Mouse (Mus musculus) cerebral cortex, adult 2 months (tissue): ENCODE measurements around the gene Dclre1b.

Experiments
- WGBS: fragments of 180-500 bp; shearing (Covaris S2); methylation state at CpG from one replicate; pipeline ENCODE4 v1.1.7; 2018; 5-methylcytosine and 5-hydroxymethylcytosine counted together

Dclre1b gene

DNA sequence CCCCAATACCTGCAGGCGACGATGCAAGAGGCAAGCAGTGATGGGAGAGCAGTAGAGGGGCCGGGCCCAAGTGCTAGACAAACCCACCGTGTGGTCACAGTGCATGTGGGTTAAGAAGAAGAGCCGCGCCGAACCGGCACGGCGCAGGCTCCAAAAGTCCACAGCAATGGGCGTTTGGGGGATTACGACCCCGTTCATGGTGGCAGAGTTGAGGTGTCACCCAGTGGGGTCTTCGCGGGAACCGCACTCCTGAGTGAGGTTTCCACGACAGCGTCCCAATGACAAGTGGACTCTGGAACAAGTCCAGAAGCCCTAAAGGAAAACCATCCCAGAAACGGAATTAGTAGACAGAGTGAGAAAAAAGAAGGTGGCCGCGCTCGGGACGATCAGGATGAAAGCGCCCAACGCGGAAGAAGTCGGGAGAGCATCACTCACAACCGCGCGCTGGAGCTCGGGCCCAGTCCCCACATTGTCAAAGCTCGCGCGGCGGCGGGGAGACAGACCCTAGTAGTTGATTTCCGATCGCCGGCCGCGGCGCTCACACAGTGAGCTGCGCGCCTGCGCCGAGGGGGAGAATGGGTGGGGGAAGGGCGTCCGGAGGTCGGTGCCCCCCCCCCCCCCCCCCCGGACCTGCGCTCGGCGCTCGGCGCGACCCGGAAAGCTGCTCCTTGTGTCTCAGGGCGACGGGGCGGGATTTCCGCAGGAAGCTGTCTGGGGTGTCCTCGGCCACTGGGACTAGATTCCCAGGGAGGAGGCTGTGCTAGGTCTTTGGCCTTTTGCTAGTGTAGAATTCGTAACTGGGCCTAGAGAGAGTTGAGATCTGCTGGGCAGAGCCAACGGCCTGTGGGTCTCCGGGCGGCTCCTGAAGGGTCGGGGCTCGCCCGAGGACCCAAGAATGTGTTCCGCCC is at the start of gene Dclre1b, which contains the start of the genes Ap4b1 and Gm43064:
Dclre1b (minus strand) TSS at position 554 of the 908 bp plus-strand sequence.
Ap4b1 (plus strand) TSS at position 630 of the 908 bp plus-strand sequence.
Gm43064 (plus strand) TSS at position 683 of the 908 bp plus-strand sequence.
- under 1% methylated on average over 70 of the region's 70 CpGs for WGBS

DNA sequence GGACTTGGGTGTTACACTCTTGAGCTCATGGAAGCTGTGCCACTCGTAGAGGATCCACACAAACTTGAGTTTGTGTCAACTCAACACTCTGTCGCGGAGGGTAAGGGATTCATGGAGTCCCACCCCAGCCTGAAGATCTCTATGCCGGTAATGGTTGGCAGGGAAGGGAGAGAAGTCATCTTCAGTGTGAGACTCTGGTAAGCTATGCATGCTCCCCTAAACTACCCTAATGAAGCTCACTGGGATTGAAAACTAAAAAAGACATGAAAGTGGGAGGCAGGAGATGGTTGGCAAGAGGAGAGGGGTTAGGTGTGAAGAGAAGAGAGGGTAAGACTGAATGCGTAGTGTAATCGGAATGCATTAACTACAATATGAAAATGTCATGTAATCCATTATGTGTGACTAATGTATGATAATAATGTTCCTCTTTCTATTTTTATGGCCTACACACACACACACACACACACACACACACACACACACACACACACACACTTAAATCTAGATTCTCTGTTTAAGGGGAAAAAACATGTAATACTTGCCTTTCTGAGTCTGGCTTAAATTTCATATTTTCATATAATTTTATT is 48.8 kb upstream of the Dclre1b start:
- WGBS = 82% methylated on average over 6 of the region's 6 CpGs

DNA sequence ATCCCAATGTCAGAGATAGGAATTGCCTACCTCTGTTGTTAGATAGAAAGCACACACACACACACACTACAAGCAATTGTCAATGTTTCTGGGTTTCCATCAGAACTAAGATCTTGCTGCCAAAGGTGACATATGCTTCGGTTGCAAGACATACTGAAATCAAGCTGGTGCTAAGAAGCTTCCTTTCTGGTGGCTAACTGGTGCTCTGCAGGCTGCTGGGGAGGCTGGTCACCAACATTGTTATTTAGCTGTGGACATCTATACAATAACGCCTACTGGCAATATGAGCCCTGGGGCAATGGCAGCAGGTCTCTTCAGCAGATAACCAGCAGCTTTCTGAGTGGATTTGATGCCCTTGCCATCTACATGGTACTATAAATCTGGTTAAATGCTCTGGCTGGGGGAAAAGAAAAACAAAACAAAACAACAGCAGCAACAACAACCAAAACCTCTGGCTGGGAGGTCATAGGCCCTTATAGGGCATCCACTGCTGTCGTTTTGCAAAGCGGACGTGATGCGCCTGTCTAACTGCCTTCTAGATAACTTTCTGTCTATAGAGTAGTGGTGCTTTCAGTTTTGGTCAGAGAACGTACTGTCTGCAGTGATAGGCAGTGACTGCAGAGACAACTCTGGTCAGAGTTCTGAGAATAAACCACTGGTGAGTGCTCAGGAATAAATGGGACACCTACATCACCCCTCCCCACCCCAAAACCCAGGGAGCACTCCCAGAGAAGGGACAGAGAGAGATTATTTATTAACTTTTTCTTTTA is 48.0 kb upstream of the Dclre1b start:
- WGBS = 95% methylated on average over 7 of the region's 7 CpGs

DNA sequence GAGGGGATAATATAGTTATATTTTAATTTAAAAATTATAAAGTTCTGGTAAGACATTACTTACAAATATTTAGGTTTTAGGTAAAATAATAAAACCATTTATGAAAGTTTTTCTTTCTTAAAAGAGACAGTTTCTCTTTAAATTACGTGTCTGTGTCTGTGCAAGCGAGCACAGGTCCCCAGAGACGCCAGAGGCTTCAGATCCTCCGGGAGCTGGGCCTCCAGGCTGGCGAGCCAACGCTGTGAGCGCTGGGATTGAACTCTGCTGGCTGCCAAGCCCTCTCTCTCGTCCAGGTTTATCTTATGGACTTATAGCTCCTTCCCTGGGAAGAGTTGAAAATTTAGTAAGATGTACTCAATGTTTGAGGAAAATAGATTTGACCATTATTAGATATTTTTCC is 44.6 kb upstream of the Dclre1b start:
- 84% methylated on average over 8 of the region's 8 CpGs for WGBS

DNA sequence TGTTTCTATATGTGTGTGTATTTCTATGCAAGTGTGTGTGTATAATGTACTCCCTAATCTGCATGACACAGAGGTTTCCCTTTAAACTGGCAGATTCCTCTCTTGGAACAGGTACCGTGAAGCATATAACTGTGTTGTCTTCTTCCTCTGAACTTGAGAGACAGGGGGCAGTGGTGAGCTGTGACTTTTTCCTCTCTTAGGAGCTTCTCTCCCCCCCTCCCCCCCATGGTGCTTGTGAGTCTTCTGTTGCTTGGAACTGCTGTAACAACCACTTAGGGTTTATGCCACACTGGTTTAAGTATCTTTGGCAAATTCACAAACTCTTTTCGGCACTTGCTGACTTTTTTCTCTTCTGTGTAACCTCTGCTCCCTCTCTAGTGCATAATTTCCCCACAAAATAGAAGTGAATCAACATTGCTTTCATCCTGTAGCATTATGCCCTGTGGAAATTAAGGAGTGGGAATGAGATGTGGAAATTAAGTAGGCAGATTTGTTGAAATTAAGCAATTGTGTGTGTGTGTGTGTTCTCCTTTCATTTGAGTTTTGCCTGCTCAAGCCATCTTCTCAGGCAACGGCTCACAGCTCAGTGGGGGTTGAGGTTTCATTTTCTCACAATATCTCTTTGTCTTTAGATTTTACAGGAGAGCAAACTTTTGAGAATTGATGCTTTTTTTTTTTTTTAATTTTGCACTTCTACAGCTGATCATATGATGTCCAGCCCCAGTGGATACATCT is 43.5 kb upstream of the Dclre1b start:
- 59% methylated on average over 3 of the region's 3 CpGs for WGBS

DNA sequence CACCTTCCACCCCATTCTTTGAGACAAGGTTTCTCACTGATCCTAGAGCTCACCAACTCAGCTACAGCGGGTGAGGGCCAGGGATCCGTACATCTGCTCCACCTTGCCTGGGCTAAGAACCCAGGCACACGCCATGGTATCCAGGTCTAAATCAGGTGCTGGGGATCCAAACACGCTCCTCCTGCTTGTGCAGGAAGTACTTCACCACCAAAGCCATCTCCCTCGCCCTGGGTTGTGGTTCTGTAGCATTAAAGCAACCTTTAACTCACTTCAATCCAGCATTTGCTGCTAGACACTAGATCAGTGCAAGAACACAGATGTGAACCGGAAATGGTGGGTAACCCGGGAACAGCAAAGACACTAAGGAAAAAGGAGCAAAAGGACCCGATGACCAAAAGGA is 42.6 kb upstream of the Dclre1b start:
- WGBS = 89% methylated on average over 8 of the region's 8 CpGs

DNA sequence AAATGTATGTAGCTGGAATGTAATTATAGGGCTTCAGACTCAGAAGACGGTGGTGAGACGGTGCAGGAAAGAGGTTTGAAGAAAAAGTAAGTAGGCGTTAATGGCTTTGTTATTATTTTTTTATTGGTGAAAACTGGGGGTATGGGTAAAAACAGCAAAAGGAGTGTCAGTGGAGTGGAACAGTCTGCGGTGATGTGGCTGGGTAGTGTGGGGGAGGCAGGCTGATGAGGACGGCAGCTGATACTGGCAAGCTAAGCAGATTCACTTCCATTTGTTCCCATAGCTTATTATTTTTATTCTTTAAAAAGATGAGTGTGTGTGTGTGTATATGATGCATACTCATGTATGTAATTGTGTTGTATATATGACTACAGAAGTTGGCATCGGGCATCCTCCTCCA is 42.2 kb upstream of the Dclre1b start:
- 74% methylated on average over 6 of the region's 6 CpGs for WGBS

DNA sequence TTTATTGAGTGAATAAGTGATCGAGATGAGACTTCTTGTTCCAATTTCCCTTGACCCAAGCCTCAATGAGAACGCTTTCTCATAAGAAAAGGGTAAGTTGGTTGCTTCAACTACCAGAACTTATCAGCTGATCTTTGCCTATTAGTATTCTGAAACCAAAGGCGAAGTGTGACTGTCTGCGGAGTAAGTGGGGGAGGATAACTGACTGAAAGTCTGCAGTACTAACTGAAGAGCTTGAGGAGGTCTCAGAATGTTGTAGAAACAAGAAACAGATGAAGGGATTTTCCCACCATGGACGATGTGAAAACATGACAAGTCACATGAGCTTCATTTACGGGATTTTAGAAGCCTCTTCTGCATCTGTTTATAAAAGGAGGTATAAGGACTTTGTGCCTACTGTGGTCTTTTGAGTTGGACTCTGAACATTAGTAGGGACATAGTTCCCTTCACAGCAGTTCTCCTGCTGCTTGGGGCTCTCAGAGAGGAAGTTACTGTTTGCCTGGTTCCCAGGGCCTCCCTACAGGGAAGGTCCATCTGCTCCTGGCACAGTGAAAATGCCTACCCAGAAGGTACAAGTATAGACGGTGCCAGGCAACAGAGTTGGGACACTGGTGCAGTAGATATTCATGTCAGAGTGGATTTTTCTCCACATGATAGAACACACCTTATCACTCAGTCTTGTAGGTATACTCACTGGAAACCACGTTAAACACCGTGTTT is 41.6 kb upstream of the Dclre1b start:
- WGBS = 72% methylated on average over 9 of the region's 9 CpGs

DNA sequence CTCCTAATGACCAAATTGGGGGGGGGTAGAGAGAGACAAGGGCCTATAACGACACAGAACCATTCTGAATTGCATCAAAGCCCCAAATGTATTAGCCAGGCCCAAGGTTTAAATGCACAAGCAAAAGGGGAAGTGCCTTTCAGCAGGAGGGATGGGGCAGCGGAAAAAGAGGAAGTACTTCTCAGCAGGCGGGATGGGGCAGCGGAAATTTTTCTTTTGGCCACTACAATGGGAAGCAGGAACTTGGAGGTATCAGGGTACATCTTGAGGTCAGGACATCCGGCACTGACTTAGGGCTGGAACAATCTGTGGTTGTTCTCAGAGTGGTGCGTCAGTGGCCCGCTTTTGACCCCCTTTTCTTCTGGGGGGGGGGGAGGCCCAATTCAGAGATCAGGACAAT is 31.7 kb upstream of the Dclre1b start:
- WGBS = 83% methylated on average over 7 of the region's 7 CpGs

DNA sequence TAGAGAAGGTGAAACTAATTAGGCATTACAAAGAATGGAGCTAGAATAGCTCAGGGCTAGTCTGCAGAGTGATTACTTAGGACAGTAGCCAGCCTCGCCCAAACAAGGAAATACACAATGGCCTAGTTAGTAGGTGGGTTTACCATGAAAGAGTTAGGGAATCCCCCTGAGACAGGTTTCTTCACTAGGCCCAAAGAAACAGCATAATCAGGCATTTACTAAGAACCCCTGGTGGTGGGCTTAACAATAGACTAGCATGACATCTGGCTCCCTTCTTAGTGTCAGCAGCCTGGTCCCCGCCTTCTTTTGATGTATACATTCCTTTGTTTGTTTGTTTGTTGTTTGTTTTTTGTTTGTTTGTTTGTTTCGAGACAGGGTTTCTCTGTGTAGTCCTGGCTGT is 31.0 kb upstream of the Dclre1b start:
- WGBS = 87% methylated on average over 3 of the region's 3 CpGs

DNA sequence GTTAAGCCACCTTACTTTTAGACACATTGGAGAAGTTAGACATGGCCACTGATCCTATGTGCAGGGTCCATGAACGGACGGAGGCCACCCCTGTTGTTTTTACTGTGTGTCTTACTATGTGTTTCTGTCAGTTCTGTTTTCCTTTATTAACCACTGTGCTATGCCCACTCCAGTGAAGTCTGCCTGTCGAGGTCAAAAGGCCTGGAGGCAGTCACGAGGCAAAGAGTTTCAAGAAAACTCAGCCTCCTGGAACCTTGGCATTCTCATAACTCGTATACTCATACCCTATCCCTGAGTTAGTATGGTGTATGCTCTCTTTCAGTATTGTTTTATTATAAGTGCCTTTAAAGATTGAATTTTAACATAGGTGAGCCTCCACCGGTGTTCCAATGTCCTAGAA is 30.5 kb upstream of the Dclre1b start:
- WGBS = 92% methylated on average over 6 of the region's 6 CpGs

DNA sequence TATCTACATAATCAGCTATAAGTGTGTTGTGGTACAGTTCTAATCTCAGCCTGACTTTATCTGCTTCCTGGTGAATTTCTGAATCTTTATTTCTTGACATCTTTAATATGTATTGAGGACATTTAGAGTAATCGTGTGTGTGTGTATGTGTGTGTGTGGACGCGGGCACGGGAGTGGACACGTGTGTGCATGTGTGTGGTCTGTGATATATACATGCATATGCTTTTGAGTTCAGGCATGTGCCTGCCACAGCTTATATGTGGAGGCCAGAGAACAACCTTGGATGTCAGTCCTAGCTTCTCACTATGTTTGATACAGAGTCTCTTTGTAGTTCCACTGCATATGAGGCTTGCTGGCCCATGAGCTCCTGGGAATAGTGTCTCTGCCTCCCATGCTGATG is 27.2 kb upstream of the Dclre1b start:
- WGBS = 97% methylated on average over 5 of the region's 5 CpGs

DNA sequence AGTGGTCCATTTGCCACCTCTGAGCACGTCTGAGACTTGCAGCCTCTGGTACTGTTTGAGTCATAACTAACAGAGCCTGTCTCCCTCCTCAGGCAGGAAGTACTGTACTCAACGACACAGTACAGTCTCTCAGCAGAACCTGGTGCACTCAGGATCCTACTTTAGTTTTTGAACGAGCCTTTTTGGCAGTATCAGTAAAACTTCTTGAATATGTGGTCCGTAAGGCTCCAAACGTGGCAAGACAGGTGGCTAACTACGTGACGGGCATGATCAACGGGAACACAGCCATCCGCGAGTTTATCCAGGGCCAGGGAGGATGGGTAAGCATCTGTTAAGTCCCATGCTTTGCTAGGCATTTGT is 26.7 kb upstream of the Dclre1b start:
- WGBS = 67% methylated on average over 10 of the region's 10 CpGs

DNA sequence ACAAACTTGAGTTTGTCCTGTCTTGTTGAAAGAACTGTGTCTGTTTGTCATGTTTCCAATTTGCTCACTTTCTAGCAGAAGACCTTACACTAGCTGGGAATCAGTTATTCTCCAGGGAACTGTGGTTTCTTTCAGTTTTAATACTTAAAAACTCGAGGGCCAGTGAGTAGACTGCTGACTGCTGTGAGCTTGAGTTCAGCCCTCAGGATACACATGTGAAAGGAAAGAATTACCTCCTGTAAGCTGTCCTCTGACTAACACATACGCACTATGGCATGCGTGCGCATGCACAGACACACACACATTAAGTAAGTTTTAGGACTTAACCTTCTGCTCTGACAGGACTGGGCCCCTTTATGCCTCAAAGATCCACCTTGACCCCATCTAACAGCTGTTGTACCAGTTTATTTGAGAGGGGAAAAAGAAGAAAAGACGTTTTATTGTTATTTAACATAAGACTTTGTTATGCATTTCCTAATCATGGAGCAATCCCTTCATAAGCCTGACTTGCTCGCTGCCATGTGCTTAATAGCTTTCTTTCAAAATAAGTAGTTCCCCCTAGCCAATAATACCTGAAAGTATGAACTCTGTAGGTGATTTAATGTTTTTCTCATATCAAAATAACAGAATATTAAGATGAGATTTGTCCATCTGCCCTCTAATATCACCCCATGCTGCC is 26.2 kb upstream of the Dclre1b start:
- 81% methylated on average over 6 of the region's 6 CpGs for WGBS

DNA sequence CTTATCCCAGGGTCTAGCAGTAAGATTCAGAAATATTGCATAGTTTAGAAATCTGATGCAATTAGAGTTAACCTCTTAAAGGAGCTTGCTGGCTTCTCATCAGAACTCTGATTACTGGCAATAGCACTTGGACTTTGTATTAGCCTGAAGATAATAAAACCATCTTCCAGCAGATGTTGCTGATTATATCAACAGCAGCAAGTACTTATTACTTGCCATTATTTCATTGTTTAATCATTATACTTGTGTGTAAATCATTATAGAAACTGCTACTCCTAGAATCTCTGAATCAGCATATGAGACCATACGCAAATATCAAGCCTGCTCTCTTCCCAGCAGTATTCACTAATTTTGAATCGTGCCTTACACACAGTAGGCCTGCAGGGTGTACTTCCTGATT is 24.8 kb upstream of the Dclre1b start:
- WGBS = 88% methylated on average over 2 of the region's 2 CpGs

DNA sequence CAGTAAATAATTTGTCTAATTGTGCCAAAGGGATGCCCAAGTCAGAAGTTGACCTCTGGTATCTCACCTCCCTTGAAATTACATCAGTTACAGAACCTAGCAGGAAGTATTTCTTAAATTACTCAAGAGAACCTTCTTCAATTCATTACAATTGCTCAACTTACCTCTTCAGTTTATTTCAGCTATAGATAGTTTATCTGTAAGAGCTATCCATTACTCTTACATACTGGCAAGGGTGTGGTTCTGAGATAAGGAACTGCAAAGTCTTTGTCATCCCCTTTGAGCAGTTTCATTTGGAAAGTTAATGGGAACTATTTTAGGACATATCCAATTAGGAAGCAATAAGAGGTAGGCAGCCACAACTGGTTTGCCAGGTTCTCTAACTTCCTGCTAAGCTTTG is 23.2 kb upstream of the Dclre1b start, which contains the start of gene Bcl2l15:
Bcl2l15 (plus strand) TSS at position 176 of the 400 bp plus-strand sequence.

DNA sequence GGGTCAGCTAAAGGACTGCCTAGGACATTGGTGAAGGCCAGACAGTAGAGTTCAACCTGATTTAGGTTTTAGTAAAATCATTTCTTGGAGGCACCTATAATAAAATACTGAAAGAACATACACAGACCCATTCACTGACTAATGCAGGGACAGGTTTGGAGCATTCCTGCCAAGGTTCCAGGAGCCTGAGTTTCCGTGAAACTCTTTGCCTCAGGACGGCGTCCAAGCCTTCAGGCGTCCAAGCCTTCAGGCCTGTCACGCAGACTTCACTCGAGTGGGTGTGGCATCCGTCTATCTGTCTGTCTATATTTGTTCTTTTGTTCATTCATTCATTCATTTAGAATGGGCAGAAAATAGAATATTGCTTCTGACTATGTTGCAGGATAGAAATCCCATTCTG is 21.9 kb upstream of the Dclre1b start:
- 77% methylated on average over 7 of the region's 7 CpGs for WGBS

DNA sequence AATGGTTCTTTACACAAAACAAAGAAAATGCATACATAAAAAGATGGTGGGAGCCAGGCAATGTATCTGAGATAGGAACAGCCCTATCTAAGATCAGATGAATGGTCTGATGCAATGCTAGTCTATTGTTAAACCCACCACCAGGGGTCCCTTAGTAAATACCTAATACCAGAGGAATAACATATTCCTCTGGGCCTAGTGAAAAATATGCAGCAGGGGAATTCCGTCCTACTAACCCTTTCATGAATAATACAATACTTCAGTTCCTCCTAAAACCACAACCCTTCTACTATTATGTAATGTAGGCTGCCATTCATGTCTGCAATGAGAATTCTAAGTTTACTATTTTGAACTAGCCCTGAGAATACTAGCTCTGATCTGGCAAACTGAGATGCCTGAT is 21.4 kb upstream of the Dclre1b start:
- 78% methylated on average over 1 of the region's 1 CpGs for WGBS

DNA sequence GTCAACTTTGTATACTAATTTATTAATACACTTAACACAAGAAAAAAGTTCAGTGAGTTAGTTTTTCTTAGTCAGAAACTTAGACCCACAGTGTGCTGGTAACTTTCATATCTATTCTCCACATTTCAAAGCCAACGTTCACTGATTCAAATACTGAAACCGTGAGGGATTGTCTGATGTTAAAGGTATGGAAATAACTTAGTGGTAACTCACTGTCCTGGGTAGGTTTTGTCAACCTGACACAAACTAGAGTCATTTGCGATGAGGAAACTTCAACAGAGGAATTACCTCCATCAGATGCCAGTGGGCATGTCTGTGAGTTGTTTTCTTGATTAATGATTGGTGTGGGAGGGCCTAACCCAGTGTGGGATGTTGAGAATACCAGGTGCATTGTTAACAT is 19.8 kb upstream of the Dclre1b start:
- 94% methylated on average over 3 of the region's 3 CpGs for WGBS

DNA sequence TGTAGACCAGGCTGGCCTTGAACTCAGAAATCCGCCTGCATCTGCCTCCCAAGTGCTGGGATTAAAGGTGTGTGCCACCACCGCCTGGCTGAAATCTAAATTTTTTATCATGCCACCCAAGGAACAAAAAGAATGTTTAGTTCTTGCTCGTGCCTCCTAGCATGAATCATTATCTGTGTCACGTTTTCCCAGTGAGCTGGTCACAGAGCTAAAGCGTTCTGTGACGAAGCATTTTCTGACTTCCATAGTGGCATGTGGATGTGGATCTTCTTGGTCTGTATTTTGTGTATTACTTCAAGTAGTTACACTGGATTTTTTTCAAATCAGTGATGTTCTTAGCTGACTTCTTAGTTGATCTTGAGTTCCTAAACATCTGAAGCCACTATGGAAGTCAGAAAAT is 1.7 kb upstream of the Dclre1b start:
- 87% methylated on average over 6 of the region's 6 CpGs for WGBS

DNA sequence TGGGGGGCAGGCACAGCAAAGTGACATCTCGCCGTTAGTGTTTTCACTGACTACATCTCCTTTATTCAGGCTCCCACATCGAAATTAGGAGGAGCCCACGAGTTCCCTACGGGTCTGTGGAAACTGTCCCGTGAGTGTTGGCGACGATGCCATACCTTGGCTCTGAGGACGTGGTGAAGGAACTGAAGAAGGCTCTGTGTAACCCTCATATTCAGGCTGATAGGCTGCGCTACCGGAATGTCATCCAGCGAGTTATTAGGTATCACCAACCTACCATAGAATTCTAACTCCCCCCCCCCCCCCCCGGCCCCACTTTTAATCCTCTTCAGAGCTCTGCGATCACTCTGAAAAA is 531 bp upstream of the Dclre1b start:
- WGBS = under 1% methylated on average over 14 of the region's 14 CpGs
